Mouse (Mus musculus): ENCODE results near the gene Pcsk5.

Pcsk5 gene

DNA sequence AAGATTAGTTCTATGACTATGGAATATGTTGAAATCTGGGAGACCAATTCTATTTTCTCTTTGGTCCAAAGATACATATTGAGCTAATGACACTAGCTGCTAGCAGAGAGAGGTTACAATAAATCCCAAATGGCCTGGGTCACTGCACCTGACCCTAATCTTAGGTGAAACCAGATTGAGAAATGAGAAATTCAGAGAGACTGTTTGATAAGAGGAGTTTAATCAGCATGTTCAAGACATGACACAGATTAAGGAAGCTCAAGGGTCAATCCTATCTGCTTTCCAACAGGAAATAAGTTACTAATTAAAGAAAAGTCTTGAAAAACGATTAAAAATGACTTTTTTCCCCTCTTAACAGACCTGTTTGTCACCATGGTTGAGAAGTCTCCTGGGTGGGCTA lies 96.0 kb downstream of the Pcsk5 start:
- DNase-seq (ENCODE audit: low spot score in 2 of 2) = no peak

GRCm38 (mm10) chr19:17732676-17733277 lies 104.7 kb downstream of the Pcsk5 start:
- no peak for DNase-seq (ENCODE audit: low spot score in 2 of 2)

- no peak for DNase-seq (ENCODE audit: low spot score in 2 of 2)
Measured at GRCm38 (mm10) chr19:17717066-17717465, 120.4 kb downstream of the Pcsk5 start.

DNA sequence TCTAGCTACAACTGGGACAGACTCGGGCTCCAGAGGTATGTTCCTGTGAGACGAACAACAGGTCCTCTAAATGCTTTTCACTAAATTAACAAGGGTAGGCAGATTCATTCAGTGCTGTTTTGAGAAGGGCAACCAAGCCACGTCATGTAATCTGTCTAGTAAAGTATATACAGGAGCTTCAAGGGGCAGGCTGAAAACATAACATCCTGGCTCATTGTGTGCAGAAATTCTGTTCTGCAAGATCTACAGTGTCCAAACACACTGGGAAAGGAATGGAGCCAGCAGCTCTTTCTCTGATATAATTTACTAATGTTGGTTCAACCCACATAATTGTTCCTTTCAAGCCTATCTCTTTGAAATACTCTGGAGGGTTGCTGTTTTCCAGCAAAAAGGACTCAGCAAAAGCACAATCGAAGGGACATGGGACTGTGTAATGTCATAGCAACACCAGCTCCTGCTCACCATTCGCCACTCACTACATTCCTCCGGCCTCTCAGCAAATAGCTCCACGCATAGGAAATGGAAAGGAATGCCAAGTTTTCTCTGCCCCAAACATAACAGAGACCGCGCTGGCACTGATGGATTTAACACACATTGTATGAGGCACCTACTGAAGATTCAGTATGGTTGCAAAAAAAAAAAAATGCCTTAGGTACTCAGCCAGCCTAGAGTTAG lies 122.0 kb downstream of the Pcsk5 start:
- no peak for DNase-seq (ENCODE audit: low spot score in 2 of 2)

DNA sequence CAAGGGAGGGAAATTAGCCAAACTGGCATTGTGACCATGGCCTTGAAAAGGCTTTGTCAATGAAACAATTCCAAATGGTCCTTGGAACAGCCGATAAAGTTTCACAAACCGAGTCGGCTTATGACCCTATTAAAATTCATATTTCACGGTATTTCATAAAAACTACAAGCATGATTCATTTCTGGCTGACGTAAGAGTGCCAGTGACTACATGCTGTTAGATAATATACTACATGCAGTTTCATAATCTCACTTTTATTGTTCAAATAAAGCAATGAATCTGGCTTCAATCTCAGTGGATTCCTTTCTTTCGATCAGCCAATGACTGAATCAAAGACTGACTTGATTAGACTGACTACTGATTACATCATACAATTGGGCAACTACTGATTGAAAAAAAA lies 145.8 kb downstream of the Pcsk5 start:
- DNase-seq (ENCODE audit: low spot score in 2 of 2) = no peak

GRCm38 (mm10) chr19:17678371-17678770 lies 159.1 kb downstream of the Pcsk5 start:
- no peak for DNase-seq (ENCODE audit: low spot score in 2 of 2)

- DNase-seq (ENCODE audit: low spot score in 2 of 2) = no peak
Measured at GRCm38 (mm10) chr19:17662676-17663075, 174.8 kb downstream of the Pcsk5 start.

DNA sequence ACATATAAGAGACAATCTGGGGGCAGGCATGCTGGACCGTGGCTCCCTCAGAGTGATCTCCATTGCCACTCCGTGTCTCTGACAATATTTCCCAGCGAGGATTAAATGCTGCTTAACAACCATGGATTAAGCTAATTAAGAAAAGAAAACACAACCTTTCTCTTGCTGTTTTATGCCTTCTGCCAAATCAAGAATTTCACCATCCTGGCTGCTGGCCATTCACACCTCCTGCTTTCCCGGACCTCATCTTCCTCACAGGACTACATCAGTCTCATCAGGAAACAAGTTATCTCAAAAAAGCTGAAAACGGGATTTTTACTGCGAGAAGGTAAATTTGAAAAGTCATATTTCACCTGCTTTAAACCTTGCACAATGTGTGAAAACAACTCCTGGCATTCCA lies 175.2 kb downstream of the Pcsk5 start:
- no peak for DNase-seq (ENCODE audit: low spot score in 2 of 2)

DNA sequence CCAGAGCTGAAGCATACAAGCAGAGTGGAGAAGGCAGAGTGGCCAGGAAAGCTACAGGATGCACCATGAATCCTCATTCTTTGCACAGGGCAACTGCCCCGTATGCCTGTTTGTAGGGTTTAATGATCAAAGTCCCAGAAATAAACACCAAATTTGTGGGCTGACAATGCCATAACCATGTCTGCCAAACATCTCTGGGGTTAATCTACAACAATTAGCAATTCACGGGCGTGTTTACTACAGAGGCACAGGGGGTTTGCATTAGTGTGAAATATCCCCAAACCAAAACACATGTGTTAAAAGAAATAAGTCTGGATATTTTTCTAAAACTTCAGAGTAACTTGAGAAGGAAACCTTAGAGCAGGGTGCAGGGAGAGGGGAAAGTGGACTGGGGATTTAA lies 178.1 kb downstream of the Pcsk5 start:
- no peak for DNase-seq (ENCODE audit: low spot score in 2 of 2)

GRCm38 (mm10) chr19:17650831-17651502 lies 186.5 kb downstream of the Pcsk5 start:
- DNase-seq (ENCODE audit: low spot score in 2 of 2) = no peak

DNA sequence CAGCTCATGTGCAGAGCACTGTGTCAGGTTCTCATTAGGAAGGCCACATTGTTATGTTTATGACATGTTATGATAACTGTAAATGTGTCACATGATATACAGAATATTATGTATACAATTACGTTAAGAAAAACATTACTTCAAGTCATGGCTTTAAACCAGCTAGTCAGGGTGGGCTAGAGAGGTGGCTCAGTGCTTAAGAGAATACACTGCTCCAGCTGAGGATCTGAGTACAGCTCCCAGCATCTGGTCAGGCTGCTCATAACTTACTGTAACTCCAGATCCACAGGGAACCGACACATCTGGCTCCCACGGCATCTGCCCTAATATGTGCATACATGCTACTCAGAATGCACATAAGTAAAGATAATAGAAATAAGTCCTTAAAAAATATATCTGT lies 187.5 kb downstream of the Pcsk5 start:
- DNase-seq (ENCODE audit: low spot score in 2 of 2) = no peak

- no peak for DNase-seq (ENCODE audit: low spot score in 2 of 2)
Measured at GRCm38 (mm10) chr19:17643128-17643797, 194.2 kb downstream of the Pcsk5 start.

GRCm38 (mm10) chr19:17635984-17636383 lies 201.4 kb downstream of the Pcsk5 start:
- DNase-seq (ENCODE audit: low spot score in 2 of 2) = no peak

- no peak for DNase-seq (ENCODE audit: low spot score in 2 of 2)
Measured at GRCm38 (mm10) chr19:17615646-17616045, 221.8 kb downstream of the Pcsk5 start.

DNA sequence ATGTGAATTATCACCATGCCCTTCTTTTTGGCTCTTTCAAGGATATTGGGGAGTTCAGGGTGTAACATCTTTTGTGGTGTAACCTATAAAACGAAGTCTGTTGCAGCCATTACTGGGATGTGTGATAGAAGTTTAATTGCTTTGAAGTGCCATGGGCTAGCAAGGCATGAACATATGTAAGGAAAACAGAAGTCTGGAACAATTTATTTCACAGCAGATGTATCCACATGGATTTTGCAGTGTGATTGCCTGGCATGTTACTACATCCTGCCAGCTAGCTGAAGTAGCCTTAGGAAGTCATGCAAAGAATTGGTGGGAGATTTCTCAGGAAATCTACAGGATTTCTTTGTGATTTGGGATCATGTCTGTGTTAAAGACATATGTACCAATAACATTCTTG lies 230.9 kb downstream of the Pcsk5 start:
- DNase-seq (ENCODE audit: low spot score in 2 of 2) = no peak

DNA sequence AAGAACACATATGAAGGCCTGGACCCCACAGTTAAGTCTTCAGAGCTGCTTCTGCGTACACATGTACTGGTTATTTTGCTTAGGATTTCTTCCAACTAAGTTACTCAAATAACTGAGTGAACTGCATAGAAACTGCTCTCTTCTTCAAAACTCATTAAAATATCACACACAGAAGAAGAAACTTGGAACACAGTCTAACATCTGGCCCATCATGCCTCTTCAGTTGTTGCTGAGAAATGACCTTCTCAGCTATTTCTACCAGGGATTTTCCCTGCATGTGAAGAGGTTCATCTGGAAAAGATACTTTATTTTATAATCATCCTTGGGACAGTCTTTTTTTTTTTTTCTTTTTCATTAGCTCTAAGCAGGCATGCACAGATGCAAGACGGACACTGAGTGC lies 231.3 kb downstream of the Pcsk5 start:
- no peak for DNase-seq (ENCODE audit: low spot score in 2 of 2)

- DNase-seq (ENCODE audit: low spot score in 2 of 2) = no peak
Measured at GRCm38 (mm10) chr19:17603322-17603721, 234.1 kb downstream of the Pcsk5 start.

DNA sequence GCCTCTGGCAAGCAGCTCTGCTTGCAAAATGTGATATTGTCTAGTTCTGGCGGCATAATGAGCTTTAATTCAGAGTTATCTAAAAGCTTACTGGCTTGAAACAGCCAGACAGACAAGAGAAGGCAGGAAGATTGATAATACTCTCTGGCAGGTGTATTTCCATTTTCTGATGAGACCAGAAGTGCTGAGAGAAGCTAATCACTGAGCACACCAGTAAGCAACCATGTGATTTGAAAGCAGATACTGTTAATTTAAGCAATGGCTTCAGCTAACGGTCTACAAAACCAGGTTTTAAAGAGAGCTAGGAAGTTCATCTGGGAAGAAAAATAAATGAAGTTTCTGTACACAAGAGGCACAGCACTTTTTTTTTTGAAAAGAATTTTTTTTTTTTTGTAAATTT lies 237.1 kb downstream of the Pcsk5 start:
- no peak for DNase-seq (ENCODE audit: low spot score in 2 of 2)

- no peak for DNase-seq (ENCODE audit: low spot score in 2 of 2)
Measured at GRCm38 (mm10) chr19:17592790-17593189, 244.6 kb downstream of the Pcsk5 start.

- DNase-seq (ENCODE audit: low spot score in 2 of 2) = no peak
Measured at GRCm38 (mm10) chr19:17591335-17591734, 246.1 kb downstream of the Pcsk5 start.

DNA sequence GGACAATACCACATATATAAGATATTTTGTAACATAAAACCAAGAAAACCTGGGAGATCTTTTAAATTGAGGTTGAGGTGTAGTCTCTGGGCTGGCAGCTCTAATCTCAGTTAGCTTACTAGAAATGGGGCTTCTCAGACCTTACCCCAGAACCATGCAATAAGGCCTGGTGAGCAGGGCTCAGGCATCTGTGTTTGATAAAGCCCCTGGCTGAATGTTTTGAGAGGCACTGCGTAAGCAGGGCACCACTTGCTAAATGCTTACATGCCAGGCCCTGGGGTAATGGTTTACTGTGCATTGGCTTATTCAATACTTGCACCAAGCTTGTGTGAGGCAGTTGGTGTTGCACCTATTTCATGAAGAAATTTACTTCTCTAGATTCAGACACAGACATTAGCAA lies 247.1 kb downstream of the Pcsk5 start:
- DNase-seq (ENCODE audit: low spot score in 2 of 2) = no peak

DNA sequence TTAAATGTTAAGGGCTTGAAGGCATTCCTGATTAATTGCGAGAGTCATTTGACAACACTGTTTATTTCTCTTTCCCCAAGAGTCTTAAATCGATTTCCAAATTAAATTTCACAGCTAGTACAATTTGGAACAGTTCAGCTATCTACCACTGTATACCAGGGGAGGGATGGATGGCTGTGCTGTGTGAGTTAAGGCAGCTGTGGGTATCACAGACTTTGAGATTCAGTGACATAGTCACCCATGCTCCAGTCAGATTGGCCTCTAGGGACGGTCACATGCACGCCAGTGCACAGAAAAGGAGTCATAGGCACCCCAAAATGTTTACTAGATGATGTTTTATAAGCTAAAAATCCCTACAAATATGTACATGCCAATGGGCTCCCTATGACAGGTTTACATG lies 260.0 kb downstream of the Pcsk5 start:
- no peak for DNase-seq (ENCODE audit: low spot score in 2 of 2)

DNA sequence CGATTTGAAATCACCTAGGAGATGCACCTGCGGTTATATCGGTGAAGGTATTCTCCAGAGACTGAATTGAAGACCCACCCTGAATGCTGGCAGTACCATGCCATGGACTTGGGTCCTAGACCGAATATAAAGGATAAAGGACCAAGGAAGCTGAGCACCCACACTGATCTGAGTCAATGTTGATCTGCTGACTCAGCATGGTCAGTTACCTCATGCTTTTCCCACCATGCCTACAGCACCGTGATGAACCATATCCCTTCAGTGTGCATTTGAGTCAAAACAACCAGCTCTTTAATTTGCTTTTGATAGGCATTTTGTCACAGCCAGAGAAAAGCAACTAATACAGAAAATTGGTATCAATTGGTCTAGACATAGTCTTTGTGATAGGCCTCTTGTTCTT lies 262.9 kb downstream of the Pcsk5 start:
- DNase-seq (ENCODE audit: low spot score in 2 of 2) = no peak
